Mouse (Mus musculus) heart, adult 11 months (tissue): ENCODE data around the gene Gadl1.
"Not testable (repeated sequence)": the region's sequence is repeated elsewhere in the genome, so short reads cannot be mapped to it uniquely, and the experiment has no call there.

Experiments used
- DNase-seq: peaks from one replicate; pipeline ENCODE4 v3.0.0; 2022

The Gadl1 gene

GRCm38 (mm10) chr9:116032711-116033110 is 123.5 kb downstream of the Gadl1 start:
- DNase-seq = peak; percentile 34

GRCm38 (mm10) chr9:116038275-116038674 is 129.0 kb downstream of the Gadl1 start:
- peak; percentile 36 for DNase-seq

GRCm38 (mm10) chr9:116039981-116040380 is 130.7 kb downstream of the Gadl1 start:
- DNase-seq = peak; percentile 61

GRCm38 (mm10) chr9:116040852-116041251 is 131.6 kb downstream of the Gadl1 start:
- peak; percentile 35 for DNase-seq

GRCm38 (mm10) chr9:116041369-116041768 is 132.1 kb downstream of the Gadl1 start:
- peak; percentile 52 for DNase-seq

- DNase-seq = peak; percentile 90
Measured at GRCm38 (mm10) chr9:116041787-116042186, 132.5 kb downstream of the Gadl1 start.

GRCm38 (mm10) chr9:116049985-116050384 is 140.7 kb downstream of the Gadl1 start:
- DNase-seq = peak; percentile 70

GRCm38 (mm10) chr9:116053976-116054375 is 144.7 kb downstream of the Gadl1 start:
- DNase-seq = peak; percentile 31

GRCm38 (mm10) chr9:116058475-116058874 is 149.2 kb downstream of the Gadl1 start:
- peak; percentile 51 for DNase-seq

GRCm38 (mm10) chr9:116059156-116059555 is 149.9 kb downstream of the Gadl1 start:
- peak; percentile 79 for DNase-seq

GRCm38 (mm10) chr9:116060691-116061090 is 151.4 kb downstream of the Gadl1 start:
- DNase-seq = peak; percentile 91

GRCm38 (mm10) chr9:116064774-116065173 is 155.5 kb downstream of the Gadl1 start:
- peak; percentile 66 for DNase-seq

- DNase-seq = not testable (repeated sequence)
Measured at GRCm38 (mm10) chr9:116071561-116071960, 162.3 kb downstream of the Gadl1 start.

- no peak for DNase-seq
Measured at GRCm38 (mm10) chr9:116076163-116076562, 166.9 kb downstream of the Gadl1 start.

- DNase-seq = no peak
Measured at GRCm38 (mm10) chr9:116076946-116077345, 167.7 kb downstream of the Gadl1 start.

- DNase-seq = no peak
Measured at GRCm38 (mm10) chr9:116077419-116077818, 168.2 kb downstream of the Gadl1 start.

GRCm38 (mm10) chr9:116081781-116082180 is 172.5 kb downstream of the Gadl1 start:
- DNase-seq = no peak

- DNase-seq = no peak
Measured at GRCm38 (mm10) chr9:116083300-116083699, 174.0 kb downstream of the Gadl1 start.

GRCm38 (mm10) chr9:116083726-116084323 is 174.6 kb downstream of the Gadl1 start:
- DNase-seq = peak; percentile 93

GRCm38 (mm10) chr9:116084324-116084931 is 175.2 kb downstream of the Gadl1 start:
- no peak for DNase-seq

GRCm38 (mm10) chr9:116085999-116086398 is 176.7 kb downstream of the Gadl1 start:
- DNase-seq = no peak

GRCm38 (mm10) chr9:116087263-116087662 is 178.0 kb downstream of the Gadl1 start:
- no peak for DNase-seq

GRCm38 (mm10) chr9:116087880-116088279 is 178.6 kb downstream of the Gadl1 start:
- DNase-seq = peak; percentile 95

- no peak for DNase-seq
Measured at GRCm38 (mm10) chr9:116088912-116089311, 179.7 kb downstream of the Gadl1 start.

GRCm38 (mm10) chr9:116090296-116090695 is 181.0 kb downstream of the Gadl1 start:
- DNase-seq = no peak
